Mouse (Mus musculus): ENCODE measurements around the gene Cers3. TPM values are rescaled to one million over a fixed set of nuclear protein-coding genes. Genes with fewer than 3 reads are reported as not detected.

Gene Cers3
- polyA plus RNA-seq (2014; fragmentation: Nextera tagmentation; extraction: Ambion mirVana), result 7.6 and 9.2 TPM in 2 replicates

- Histone ChIP-seq H3K4me3 (ENCODE audit: low read depth, low read length) (peak within 1 kb of the TSS; percentile 1; the same call in 1 of the 2 replicates), H3K27ac (ENCODE audit: low read length) (no peak within 1 kb of the TSS)
- no peak for ATAC-seq (ENCODE audit: insufficient number of reproducible peaks, insufficient read depth, low FRiP score, low read depth)
Observed at GRCm38 (mm10) chr7:66743377-66743781, at the start of gene Cers3. Gene Cers3 (plus strand): TSS chr7:66743504.

GRCm38 (mm10) chr7:66694467-66694866 lies 48.8 kb upstream of the Cers3 start:
- Histone ChIP-seq H3K4me2 (replicated peaks; ENCODE audit: low read depth, low read length) (no peak overlapping the region), H3K4me3 (ENCODE audit: low read depth, low read length) (no peak overlapping the region), H3K36me3 (ENCODE audit: control insufficient read depth, insufficient read depth, low read length) (peaks cover 5% of the 10 kb centered on the region; the same call in 1 of the 2 replicates), H3K27ac (ENCODE audit: low read length) (0 out of 2 replicates have a peak overlapping the region, but pooled peaks have one; percentile 33), H3K4me1 (ENCODE audit: control insufficient read depth, insufficient read depth, low read length) (no peaks in the 10 kb centered on the region), H3K27me3 (ENCODE audit: control insufficient read depth, insufficient read depth, low read length) (no peaks in the 10 kb centered on the region), H3K9ac (replicated peaks; ENCODE audit: low read depth, low read length) (no peak overlapping the region), H3K9me3 (ENCODE audit: control insufficient read depth, low read depth, low read length) (no peaks in the 10 kb centered on the region)
- 64% methylated on average over 7 of the region's 7 CpGs for WGBS
- no peak for ATAC-seq (ENCODE audit: insufficient number of reproducible peaks, insufficient read depth, low FRiP score, low read depth)

More at GRCm38 (mm10) chr7:66743377-66743781, at the start of gene Cers3:
- no peaks in the 10 kb centered on the region for H3K4me1 ChIP-seq (ENCODE audit: control insufficient read depth, insufficient read depth, low read length)
- 65% methylated on average over 9 of the region's 9 CpGs for WGBS
- H3K4me2 ChIP-seq (replicated peaks; ENCODE audit: low read depth, low read length), result 0 out of 2 replicates have a peak within 1 kb of the TSS, but pooled peaks have one; percentile 10
- H3K9ac ChIP-seq (replicated peaks; ENCODE audit: low read depth, low read length), result no peak within 1 kb of the TSS
- H3K36me3 ChIP-seq (ENCODE audit: control insufficient read depth, insufficient read depth, low read length), result no peaks in the 10 kb centered on the region
- H3K27me3 ChIP-seq (ENCODE audit: control insufficient read depth, insufficient read depth, low read length), result no peaks in the 10 kb centered on the region
- no peaks in the 10 kb centered on the region for H3K9me3 ChIP-seq (ENCODE audit: control insufficient read depth, low read depth, low read length)

- Histone ChIP-seq H3K27me3 (ENCODE audit: control insufficient read depth, insufficient read depth, low read length) (no peaks in the 10 kb centered on the region), H3K4me3 (ENCODE audit: low read depth, low read length) (no peak overlapping the region), H3K4me1 (ENCODE audit: control insufficient read depth, insufficient read depth, low read length) (no peaks in the 10 kb centered on the region), H3K27ac (ENCODE audit: low read length) (no peak overlapping the region), H3K9ac (replicated peaks; ENCODE audit: low read depth, low read length) (no peak overlapping the region), H3K4me2 (replicated peaks; ENCODE audit: low read depth, low read length) (no peak overlapping the region), H3K36me3 (ENCODE audit: control insufficient read depth, insufficient read depth, low read length) (peaks cover 13% of the 10 kb centered on the region; the same call in 1 of the 2 replicates), H3K9me3 (ENCODE audit: control insufficient read depth, low read depth, low read length) (no peaks in the 10 kb centered on the region)
- 85% methylated on average over 7 of the region's 7 CpGs for WGBS
- ATAC-seq (ENCODE audit: insufficient number of reproducible peaks, insufficient read depth, low FRiP score, low read depth), result no peak
Observed at GRCm38 (mm10) chr7:66702721-66703120, 40.6 kb upstream of the Cers3 start.

- Histone ChIP-seq H3K9me3 (ENCODE audit: control insufficient read depth, low read depth, low read length) (no peaks in the 10 kb centered on the region), H3K36me3 (ENCODE audit: control insufficient read depth, insufficient read depth, low read length) (peaks cover 17% of the 10 kb centered on the region; the same call in 1 of the 2 replicates), H3K4me2 (replicated peaks; ENCODE audit: low read depth, low read length) (no peak overlapping the region), H3K4me1 (ENCODE audit: control insufficient read depth, insufficient read depth, low read length) (no peaks in the 10 kb centered on the region), H3K9ac (replicated peaks; ENCODE audit: low read depth, low read length) (no peak overlapping the region), H3K27ac (ENCODE audit: low read length) (no peak overlapping the region), H3K27me3 (ENCODE audit: control insufficient read depth, insufficient read depth, low read length) (no peaks in the 10 kb centered on the region), H3K4me3 (ENCODE audit: low read depth, low read length) (no peak overlapping the region)
- WGBS, result 92% methylated on average over 3 of the region's 3 CpGs
- ATAC-seq (ENCODE audit: insufficient number of reproducible peaks, insufficient read depth, low FRiP score, low read depth), result no peak
Observed at GRCm38 (mm10) chr7:66704631-66705030, 38.7 kb upstream of the Cers3 start.

- no peaks in the 10 kb centered on the region for H3K27me3 ChIP-seq (ENCODE audit: control insufficient read depth, insufficient read depth, low read length)
- no peak overlapping the region for H3K4me2 ChIP-seq (replicated peaks; ENCODE audit: low read depth, low read length)
- no peak overlapping the region for H3K9ac ChIP-seq (replicated peaks; ENCODE audit: low read depth, low read length)
- WGBS, result 37% methylated on average over 2 of the region's 2 CpGs
- no peaks in the 10 kb centered on the region for H3K4me1 ChIP-seq (ENCODE audit: control insufficient read depth, insufficient read depth, low read length)
- no peak for ATAC-seq (ENCODE audit: insufficient number of reproducible peaks, insufficient read depth, low FRiP score, low read depth)
- H3K4me3 ChIP-seq (ENCODE audit: low read depth, low read length), result no peak overlapping the region
- H3K27ac ChIP-seq (ENCODE audit: low read length), result no peak overlapping the region
- H3K36me3 ChIP-seq (ENCODE audit: control insufficient read depth, insufficient read depth, low read length), result peaks cover 42% of the 10 kb centered on the region
- H3K9me3 ChIP-seq (ENCODE audit: control insufficient read depth, low read depth, low read length), result no peaks in the 10 kb centered on the region
Observed at GRCm38 (mm10) chr7:66711166-66711565, 32.1 kb upstream of the Cers3 start.

GRCm38 (mm10) chr7:66724514-66724913 lies 18.8 kb upstream of the Cers3 start:
- H3K36me3 ChIP-seq (ENCODE audit: control insufficient read depth, insufficient read depth, low read length), result no peaks in the 10 kb centered on the region
- H3K4me3 ChIP-seq (ENCODE audit: low read depth, low read length), result no peak overlapping the region
- H3K9me3 ChIP-seq (ENCODE audit: control insufficient read depth, low read depth, low read length), result no peaks in the 10 kb centered on the region
- H3K9ac ChIP-seq (replicated peaks; ENCODE audit: low read depth, low read length), result no peak overlapping the region
- no peaks in the 10 kb centered on the region for H3K27me3 ChIP-seq (ENCODE audit: control insufficient read depth, insufficient read depth, low read length)
- no peaks in the 10 kb centered on the region for H3K4me1 ChIP-seq (ENCODE audit: control insufficient read depth, insufficient read depth, low read length)
- no peak overlapping the region for H3K4me2 ChIP-seq (replicated peaks; ENCODE audit: low read depth, low read length)
- no peak for ATAC-seq (ENCODE audit: insufficient number of reproducible peaks, insufficient read depth, low FRiP score, low read depth)
- WGBS, result 83% methylated on average over 4 of the region's 4 CpGs
- H3K27ac ChIP-seq (ENCODE audit: low read length), result no peak overlapping the region

GRCm38 (mm10) chr7:66724954-66725353 lies 18.4 kb upstream of the Cers3 start:
- ATAC-seq (ENCODE audit: insufficient number of reproducible peaks, insufficient read depth, low FRiP score, low read depth), result no peak
- Histone ChIP-seq H3K4me3 (ENCODE audit: low read depth, low read length) (no peak overlapping the region), H3K27me3 (ENCODE audit: control insufficient read depth, insufficient read depth, low read length) (no peaks in the 10 kb centered on the region), H3K4me1 (ENCODE audit: control insufficient read depth, insufficient read depth, low read length) (no peaks in the 10 kb centered on the region), H3K9me3 (ENCODE audit: control insufficient read depth, low read depth, low read length) (no peaks in the 10 kb centered on the region), H3K36me3 (ENCODE audit: control insufficient read depth, insufficient read depth, low read length) (no peaks in the 10 kb centered on the region), H3K9ac (replicated peaks; ENCODE audit: low read depth, low read length) (no peak overlapping the region), H3K4me2 (replicated peaks; ENCODE audit: low read depth, low read length) (no peak overlapping the region), H3K27ac (ENCODE audit: low read length) (no peak overlapping the region)
- WGBS, result 84% methylated on average over 6 of the region's 6 CpGs

GRCm38 (mm10) chr7:66728072-66728471 lies 15.2 kb upstream of the Cers3 start:
- no peak overlapping the region for H3K4me3 ChIP-seq (ENCODE audit: low read depth, low read length)
- WGBS, result 90% methylated on average over 6 of the region's 6 CpGs
- H3K27ac ChIP-seq (ENCODE audit: low read length), result no peak overlapping the region
- ATAC-seq (ENCODE audit: insufficient number of reproducible peaks, insufficient read depth, low FRiP score, low read depth), result no peak
- H3K4me1 ChIP-seq (ENCODE audit: control insufficient read depth, insufficient read depth, low read length), result no peaks in the 10 kb centered on the region
- no peak overlapping the region for H3K4me2 ChIP-seq (replicated peaks; ENCODE audit: low read depth, low read length)
- H3K9ac ChIP-seq (replicated peaks; ENCODE audit: low read depth, low read length), result no peak overlapping the region
- no peaks in the 10 kb centered on the region for H3K27me3 ChIP-seq (ENCODE audit: control insufficient read depth, insufficient read depth, low read length)
- H3K36me3 ChIP-seq (ENCODE audit: control insufficient read depth, insufficient read depth, low read length), result no peaks in the 10 kb centered on the region
- no peaks in the 10 kb centered on the region for H3K9me3 ChIP-seq (ENCODE audit: control insufficient read depth, low read depth, low read length)

GRCm38 (mm10) chr7:66729232-66729631 lies 14.1 kb upstream of the Cers3 start:
- no peak overlapping the region for H3K4me2 ChIP-seq (replicated peaks; ENCODE audit: low read depth, low read length)
- H3K27me3 ChIP-seq (ENCODE audit: control insufficient read depth, insufficient read depth, low read length), result no peaks in the 10 kb centered on the region
- no peaks in the 10 kb centered on the region for H3K9me3 ChIP-seq (ENCODE audit: control insufficient read depth, low read depth, low read length)
- H3K27ac ChIP-seq (ENCODE audit: low read length), result no peak overlapping the region
- no peak overlapping the region for H3K4me3 ChIP-seq (ENCODE audit: low read depth, low read length)
- H3K9ac ChIP-seq (replicated peaks; ENCODE audit: low read depth, low read length), result no peak overlapping the region
- 80% methylated on average over 2 of the region's 2 CpGs for WGBS
- no peaks in the 10 kb centered on the region for H3K36me3 ChIP-seq (ENCODE audit: control insufficient read depth, insufficient read depth, low read length)
- ATAC-seq (ENCODE audit: insufficient number of reproducible peaks, insufficient read depth, low FRiP score, low read depth), result no peak
- H3K4me1 ChIP-seq (ENCODE audit: control insufficient read depth, insufficient read depth, low read length), result no peaks in the 10 kb centered on the region

Measured in stomach, embryonic 14.5 days (tissue).